Mouse (Mus musculus) liver, adult (tissue): Measurements from ENCODE around the gene Cyp3a11.
"Not testable (repeated sequence)": the region's sequence is repeated elsewhere in the genome, so short reads cannot be mapped to it uniquely, and the experiment has no call there.

ENCODE experiments used
- GATA4 ChIP-seq: IDR thresholded peaks from 2 replicates; pipeline ENCODE4 v1.6.1; 2014; ENCODE audit warnings: mild to moderate bottlenecking, low read length; ENCODE audit not compliant: insufficient replicate concordance

Cyp3a11 gene

DNA sequence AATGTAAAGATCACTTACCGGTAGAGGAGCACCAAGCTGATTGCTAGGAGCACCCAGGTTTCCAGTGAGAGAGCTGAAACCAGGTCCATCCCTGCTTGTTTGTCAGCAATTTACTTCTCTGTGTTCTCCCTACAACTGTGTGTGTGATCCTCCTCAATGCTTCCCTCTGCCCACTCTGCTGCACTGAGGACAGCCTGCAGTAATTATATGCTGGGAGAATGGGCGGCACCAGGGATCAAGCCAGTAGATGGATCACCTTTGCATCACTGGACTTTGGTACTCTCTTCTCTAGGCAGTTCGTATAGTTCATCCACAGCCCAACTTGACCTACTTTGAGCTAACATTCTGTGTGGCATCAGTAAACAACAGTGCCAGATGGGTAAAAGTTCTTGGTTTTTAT is at the start of gene Cyp3a11:
TSS of gene Cyp3a11 (minus strand) at position 277 of the 400 bp plus-strand sequence.
- TF ChIP-seq GATA4: no peak

- no peak for TF ChIP-seq GATA4
Measured at GRCm38 (mm10) chr5:145912912-145913311, 33.1 kb upstream of the Cyp3a11 start.

GRCm38 (mm10) chr5:145911781-145912180 is 32.0 kb upstream of the Cyp3a11 start:
- TF ChIP-seq GATA4: 0 out of 2 replicates have a peak, but pooled peaks have one; percentile 12

DNA sequence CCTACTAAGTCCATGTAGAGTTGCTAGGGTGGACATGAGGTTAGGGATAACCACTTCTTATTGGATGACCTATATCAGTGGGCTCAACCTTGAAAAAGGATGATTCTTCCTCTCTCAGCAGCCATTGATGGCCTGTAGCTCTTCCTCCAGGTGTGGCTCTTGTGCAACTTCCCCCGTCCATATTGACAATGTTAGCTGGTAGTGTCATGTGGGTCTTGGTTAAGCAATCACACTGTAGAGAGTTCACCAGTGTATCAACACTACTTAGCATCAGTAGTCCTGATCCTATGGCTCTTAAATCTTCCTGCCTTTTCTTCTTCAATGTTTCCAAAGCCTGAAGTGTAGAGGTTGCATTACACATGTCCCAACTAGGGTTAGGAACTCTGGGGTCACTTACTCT is 24.8 kb upstream of the Cyp3a11 start:
- no peak for TF ChIP-seq GATA4

- TF ChIP-seq GATA4: peak; percentile 66; the same call in 1 of the 2 replicates
Measured at GRCm38 (mm10) chr5:145903349-145903748, 23.6 kb upstream of the Cyp3a11 start.

GRCm38 (mm10) chr5:145900436-145900990 is 20.7 kb upstream of the Cyp3a11 start:
- peak; percentile 82 for TF ChIP-seq GATA4

GRCm38 (mm10) chr5:145897271-145897670 is 17.5 kb upstream of the Cyp3a11 start:
- no peak for TF ChIP-seq GATA4

DNA sequence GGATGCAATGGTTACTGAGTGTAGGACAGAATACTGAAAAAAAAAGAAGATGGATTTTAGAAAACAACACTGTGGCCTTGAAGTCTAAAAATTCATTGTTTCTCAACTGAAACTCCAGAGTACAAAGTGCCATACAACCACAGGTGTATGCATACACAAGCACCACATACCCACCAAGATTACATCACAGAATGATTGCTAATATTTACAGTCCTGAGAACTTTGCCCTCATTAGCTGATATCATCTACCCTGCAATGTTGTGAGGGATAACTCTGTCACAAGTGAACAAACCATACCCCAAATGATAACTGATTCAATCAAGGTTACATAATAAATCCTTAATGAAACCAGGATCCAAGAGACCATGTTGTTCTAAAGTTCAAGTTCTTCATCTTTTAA is 1.4 kb upstream of the Cyp3a11 start:
- TF ChIP-seq GATA4: peak; percentile 96

- not testable (repeated sequence) for TF ChIP-seq GATA4
Measured at GRCm38 (mm10) chr5:145805796-145806195, 74.0 kb downstream of the Cyp3a11 start, which contains the start of gene Cyp3a44. Cyp3a44 (minus strand) TSS chr5:145805874.
